Mouse (Mus musculus) cerebellum, adult 18-20 months (tissue): ENCODE data around the gene Lrrc45.
"Not testable (repeated sequence)": the region's sequence is repeated elsewhere in the genome, so short reads cannot be mapped to it uniquely, and the experiment has no call there.

Source experiments
- DNase-seq, 2 experiments: peaks; one replicate each; pipeline ENCODE4 v3.0.0; 2021

The Lrrc45 gene

GRCm38 (mm10) chr11:120713580-120714518 lies at the start of gene Lrrc45, which contains the start of gene Cenpx:
Gene Lrrc45 (plus strand): TSS chr11:120713925.
Gene Cenpx (minus strand): TSS chr11:120713738.
- DNase-seq = peak; percentile 95 to 100

DNA sequence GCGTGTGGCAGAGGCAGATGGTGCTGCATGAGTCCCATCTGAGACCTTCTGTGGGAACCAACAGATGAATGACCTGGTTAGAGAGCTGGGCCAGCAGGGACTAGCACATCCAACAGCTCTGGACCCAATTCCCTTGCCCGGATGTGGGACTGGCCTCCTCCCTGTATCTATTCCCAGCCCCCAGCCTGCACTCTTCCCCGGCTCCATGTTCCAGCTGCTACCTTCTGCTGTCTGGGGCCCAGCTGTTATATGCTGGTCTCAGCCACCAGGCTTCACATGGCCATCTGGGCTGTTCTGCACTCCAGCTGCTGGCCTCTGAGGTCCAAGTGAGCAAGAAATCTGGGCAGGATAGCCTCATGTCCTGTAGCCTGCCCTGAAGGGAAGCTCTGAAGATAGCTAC lies 48.3 kb upstream of the Lrrc45 start:
- no peak for DNase-seq

DNA sequence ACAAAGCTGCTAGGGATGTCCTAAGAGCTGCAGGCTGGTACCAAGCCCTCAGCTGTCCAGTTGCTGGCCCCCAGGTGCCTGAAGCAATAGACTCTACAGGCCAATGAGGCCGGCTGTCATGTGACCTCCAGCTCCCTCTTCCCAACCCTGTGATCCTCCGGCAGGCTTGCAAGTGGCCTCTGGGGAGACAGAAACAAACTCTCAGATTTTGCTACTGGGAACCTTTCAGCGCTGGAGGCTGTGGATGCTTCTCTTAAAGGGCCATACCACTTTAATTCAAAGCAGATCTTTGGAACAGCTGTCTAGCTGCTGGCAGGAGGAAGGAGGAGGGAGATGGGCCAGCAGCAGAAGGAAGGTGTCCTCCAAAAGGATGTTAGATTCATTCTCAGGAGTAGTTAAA lies 47.1 kb upstream of the Lrrc45 start:
- DNase-seq = no peak

DNA sequence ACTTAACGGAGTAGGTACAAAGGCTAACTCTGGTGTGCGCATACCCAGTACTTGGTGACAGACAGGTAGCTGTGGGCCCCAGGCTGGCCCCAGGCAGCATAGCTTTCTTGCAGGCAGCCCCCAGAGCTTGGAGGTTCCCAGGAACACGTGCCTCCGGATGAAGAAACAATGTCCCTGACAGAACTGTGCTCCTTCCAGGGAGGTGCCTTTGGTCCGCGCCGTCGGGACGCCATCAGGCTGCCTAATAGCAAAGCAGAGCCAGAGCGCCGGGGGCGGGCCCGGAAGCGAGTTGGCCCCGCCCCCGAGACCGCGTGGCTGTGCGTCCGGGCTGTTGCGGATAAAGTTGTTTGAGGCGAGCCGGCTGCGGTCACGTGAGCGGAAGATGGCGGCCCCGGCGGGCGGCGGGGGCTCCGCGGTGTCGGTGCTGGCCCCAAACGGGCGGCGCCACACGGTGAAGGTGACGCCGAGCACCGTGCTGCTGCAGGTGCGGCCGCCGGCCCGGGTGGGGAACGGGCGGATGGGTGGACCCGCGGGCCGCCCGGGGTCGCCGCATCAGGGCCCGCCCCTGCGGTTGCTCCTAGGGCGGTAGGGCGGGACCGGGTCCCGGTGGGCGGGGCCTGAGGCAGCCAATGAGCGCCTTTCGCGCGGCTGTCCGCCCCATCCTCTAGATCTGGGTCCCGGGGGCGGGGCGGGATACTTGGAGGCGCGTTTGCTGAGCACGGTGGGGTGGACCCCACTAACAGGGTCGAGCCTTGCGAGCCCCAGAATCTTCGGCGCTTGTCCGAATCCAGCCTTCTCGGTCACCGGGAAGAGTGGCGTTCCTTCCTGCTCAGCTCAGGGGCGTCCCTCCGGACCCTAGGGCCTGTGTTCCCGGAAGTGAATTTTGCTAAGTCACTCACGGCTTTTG lies 40.8 kb upstream of the Lrrc45 start, which contains the start of gene Aspscr1:
TSS of gene Aspscr1 (plus strand) at position 287 of the 907 bp plus-strand sequence.
- peak; percentile 94 for DNase-seq

- DNase-seq = no peak
These were observed 40.1 kb upstream of the Lrrc45 start for GRCm38 (mm10) chr11:120673594-120674122.

DNA sequence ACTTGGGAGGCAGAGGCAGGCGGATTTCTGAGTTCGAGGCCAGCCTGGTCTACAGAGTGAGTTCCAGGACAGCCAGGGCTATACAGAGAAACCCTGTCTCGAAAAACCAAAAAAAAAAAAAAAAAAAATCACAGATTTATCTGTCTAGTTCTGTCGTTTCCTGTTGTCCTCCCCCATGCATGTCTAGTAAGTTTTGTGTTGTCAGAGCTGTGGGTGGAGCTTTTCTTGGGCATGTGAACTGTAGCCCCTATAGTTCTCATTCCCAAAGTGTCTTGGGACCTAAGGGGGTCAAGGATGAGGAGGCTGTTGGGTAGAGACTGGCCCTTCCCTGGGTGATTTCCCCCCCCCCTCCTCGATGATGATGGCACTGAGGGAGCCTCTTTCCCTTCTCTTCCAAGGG lies 37.9 kb upstream of the Lrrc45 start:
- not testable (repeated sequence) for DNase-seq

GRCm38 (mm10) chr11:120676951-120677350 lies 36.8 kb upstream of the Lrrc45 start:
- DNase-seq = no peak

DNA sequence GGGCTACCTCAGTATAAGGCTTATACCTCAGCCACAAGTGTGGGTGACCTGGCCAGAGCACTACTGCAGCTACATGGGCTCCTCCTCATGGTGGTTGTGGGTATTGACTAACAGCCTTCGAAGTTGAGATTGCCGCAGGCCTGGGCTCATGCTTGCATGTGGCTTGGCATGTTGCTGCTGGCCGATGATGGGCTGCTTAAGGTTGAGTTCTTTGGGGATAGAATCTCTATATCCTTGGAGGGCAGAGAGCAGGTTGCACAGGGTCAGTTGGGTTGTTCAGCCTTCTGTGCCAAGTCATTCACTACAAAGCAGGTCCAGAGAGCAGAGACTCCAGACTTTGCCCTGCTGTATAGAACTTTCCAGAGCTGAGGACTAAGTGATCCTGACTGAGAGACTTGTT lies 33.8 kb upstream of the Lrrc45 start:
- DNase-seq = no peak

DNA sequence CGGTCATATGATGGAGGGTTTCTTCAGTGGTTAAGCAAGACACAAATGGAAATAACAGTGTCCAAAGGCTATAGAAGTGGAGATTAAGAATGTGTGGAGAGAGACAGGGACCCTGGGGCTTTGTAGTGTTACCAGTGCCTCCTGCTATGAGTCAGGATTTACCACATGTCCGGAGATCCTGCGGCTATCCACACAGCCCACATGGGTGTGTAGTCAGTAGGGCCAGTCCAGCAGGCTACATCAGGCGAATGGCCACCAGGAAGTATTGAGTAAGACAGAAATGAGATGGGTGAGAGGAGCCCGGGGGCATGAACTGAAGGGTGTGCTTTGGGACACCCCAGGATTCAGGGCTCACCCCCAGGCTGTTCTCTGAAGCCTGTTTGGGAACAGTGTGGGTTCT lies 31.0 kb upstream of the Lrrc45 start:
- DNase-seq = no peak

- DNase-seq = no peak
These were observed 30.2 kb upstream of the Lrrc45 start for GRCm38 (mm10) chr11:120683536-120683935.

GRCm38 (mm10) chr11:120684086-120684485 lies 29.6 kb upstream of the Lrrc45 start:
- DNase-seq = no peak

DNA sequence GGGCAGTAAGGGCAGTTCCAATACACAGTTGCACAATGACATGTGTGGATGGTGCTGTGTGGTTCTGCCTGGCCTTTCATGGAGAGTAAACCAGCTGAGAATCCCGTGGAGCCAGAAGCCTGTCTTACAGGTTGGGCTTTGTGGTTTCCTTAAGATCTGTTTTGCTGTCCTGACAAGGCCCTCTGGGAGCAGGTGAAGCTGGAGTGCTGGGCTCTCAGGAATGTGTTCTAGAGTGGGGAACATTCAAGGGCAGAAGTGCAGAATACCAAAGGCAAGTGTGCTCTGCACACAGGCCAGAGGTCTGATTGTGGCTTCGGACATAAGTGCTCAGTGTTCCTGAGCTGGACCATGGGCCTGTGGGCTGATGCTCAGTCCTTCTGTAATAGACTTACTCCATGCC lies 29.1 kb upstream of the Lrrc45 start:
- DNase-seq = no peak

DNA sequence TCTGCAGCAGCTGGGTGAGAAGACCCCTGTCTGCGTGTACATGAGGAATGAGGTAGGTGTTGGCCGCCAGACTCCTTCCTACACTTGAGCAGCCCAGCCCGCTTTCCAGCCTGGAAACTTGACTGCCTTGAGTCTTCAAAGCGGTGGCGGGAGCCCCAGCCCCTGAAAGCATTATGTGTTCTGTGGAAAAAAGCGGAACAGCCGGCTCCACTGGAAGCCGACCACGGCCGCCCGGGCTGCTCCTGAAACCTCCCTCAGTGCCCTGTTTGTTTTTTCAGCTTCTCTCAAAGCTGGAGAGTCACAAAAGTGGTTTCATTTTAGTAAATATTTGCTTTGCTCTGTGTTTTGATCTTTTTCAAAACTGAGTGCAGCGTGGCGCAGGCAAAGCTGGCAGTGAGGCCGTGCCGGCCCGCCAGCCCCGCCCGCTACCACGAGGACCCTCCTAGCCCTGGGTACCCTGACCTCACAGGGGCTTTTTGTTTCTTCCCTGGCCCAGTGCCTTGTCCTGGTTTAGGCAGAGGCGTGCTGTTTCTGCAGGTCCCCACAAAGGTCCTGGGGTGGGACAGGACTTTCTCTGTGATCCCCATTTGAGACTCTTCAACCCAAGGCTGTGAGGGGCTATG lies 27.0 kb upstream of the Lrrc45 start:
- no peak for DNase-seq

GRCm38 (mm10) chr11:120689365-120689764 lies 24.4 kb upstream of the Lrrc45 start:
- DNase-seq = no peak

- no peak for DNase-seq
These were observed 21.2 kb upstream of the Lrrc45 start for GRCm38 (mm10) chr11:120692471-120693011.

DNA sequence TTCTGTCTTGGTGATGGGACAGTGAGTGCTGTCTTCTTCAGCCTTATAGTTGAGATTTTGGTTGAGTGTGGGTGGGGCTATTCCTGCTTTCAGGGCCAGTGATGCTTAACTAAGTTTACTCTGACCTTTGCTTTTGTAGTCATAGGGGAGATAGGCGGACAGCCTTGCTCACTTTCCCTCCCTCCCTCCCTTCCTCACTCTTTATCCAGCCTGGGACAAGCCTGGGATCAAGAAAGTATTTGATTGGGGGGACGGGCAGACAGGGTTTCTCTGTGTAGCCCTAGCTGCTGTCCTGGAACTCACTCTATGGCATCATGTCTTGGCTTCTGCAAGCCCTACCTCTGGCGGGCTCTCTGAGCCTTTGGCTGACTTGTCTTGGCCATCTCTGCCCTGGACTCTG lies 20.3 kb upstream of the Lrrc45 start:
- DNase-seq = no peak

- DNase-seq = no peak
These were observed 18.5 kb upstream of the Lrrc45 start for GRCm38 (mm10) chr11:120695184-120695583.

GRCm38 (mm10) chr11:120695641-120696040 lies 18.1 kb upstream of the Lrrc45 start:
- no peak for DNase-seq

DNA sequence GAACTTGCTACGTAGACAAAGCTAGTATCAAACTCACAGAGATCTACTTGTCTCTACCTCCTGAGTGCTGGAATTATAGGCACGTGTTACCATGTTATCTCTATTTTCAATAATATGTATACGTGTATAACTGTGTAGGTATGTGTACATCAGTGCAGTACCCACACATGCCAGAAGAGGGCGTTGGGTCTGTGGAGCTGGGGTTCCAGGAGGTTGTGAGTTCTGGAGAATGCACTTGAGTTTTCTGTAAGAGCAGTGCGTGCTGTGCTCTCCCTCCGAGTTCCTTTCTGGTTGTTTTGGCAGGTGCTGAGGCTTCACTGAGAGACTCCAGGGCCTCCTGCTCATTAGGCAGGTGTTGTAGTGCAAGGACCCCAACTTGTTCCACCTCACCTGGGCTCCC lies 17.2 kb upstream of the Lrrc45 start:
- no peak for DNase-seq

- no peak for DNase-seq
These were observed 16.0 kb upstream of the Lrrc45 start for GRCm38 (mm10) chr11:120697741-120698140.

- DNase-seq = no peak
These were observed 9.8 kb upstream of the Lrrc45 start for GRCm38 (mm10) chr11:120703696-120704454.
